Mouse (Mus musculus) midbrain, embryonic 13.5 days (tissue): Measurements from ENCODE around the gene Zbtb20. TPM values are rescaled to one million over a fixed set of nuclear protein-coding genes. Genes with fewer than 3 reads are reported as not detected.

Experiments
- ATAC-seq: fragments of 200-750 bp; cut with Nextera tagmentation; 2 replicates; pipeline ENCODE4 v1.8.0; 2017; ENCODE audit warnings: mild to moderate bottlenecking, moderate TSS enrichment, moderate library complexity
- H3K27ac ChIP-seq: fragments of 300-500 bp; sonication (generic); 2 replicates; pipeline ENCODE4 v1.5.1; 2015; ENCODE audit warnings: inconsistent platforms, mild to moderate bottlenecking, moderate library complexity
- H3K27me3 ChIP-seq: fragments of 300-500 bp; sonication (generic); 2 replicates; pipeline ENCODE4 v1.6.1; 2015; ENCODE audit warnings: mild to moderate bottlenecking, inconsistent platforms
- H3K36me3 ChIP-seq: fragments of 300-500 bp; sonication (generic); 2 replicates; pipeline ENCODE4 v1.6.1; 2015; ENCODE audit warnings: mild to moderate bottlenecking, inconsistent platforms
- H3K4me1 ChIP-seq: fragments of 300-500 bp; sonication (generic); replicated peaks from 2 replicates; pipeline ENCODE4 v1.6.1; 2015; ENCODE audit warnings: inconsistent platforms
- H3K4me2 ChIP-seq: fragments of 300-500 bp; sonication (generic); replicated peaks from 2 replicates; pipeline ENCODE4 v1.6.1; 2015; ENCODE audit warnings: moderate library complexity, mild to moderate bottlenecking, inconsistent platforms
- H3K4me3 ChIP-seq: fragments of 300-500 bp; sonication (generic); replicated peaks from 2 replicates; pipeline ENCODE4 v1.5.1; 2015; ENCODE audit warnings: mild to moderate bottlenecking, inconsistent platforms
- H3K9ac ChIP-seq: fragments of 300-500 bp; sonication (generic); replicated peaks from 2 replicates; pipeline ENCODE4 v1.6.1; 2015; ENCODE audit warnings: mild to moderate bottlenecking, inconsistent platforms
- H3K9me3 ChIP-seq: fragments of 300-500 bp; sonication (generic); 2 replicates; pipeline ENCODE4 v1.6.1; 2016; ENCODE audit warnings: mild to moderate bottlenecking, inconsistent platforms
- WGBS: fragments of 180-500 bp; shearing (Covaris S2); methylation state at CpG from one replicate; pipeline ENCODE4 v1.1.7; 2015; 5-methylcytosine and 5-hydroxymethylcytosine counted together
- polyA plus RNA-seq: library from polyadenylated mRNA; unstranded; fragments of >200 nt; fragmentation: Nextera tagmentation; extraction: Ambion mirVana; gene quantifications from 2 replicates; pipeline ENCODE4 v1.2.1, GENCODE M21; 2015

Zbtb20 gene
- polyA plus RNA-seq, 1 experiment from 2014 or later = 86.5 TPM

DNA sequence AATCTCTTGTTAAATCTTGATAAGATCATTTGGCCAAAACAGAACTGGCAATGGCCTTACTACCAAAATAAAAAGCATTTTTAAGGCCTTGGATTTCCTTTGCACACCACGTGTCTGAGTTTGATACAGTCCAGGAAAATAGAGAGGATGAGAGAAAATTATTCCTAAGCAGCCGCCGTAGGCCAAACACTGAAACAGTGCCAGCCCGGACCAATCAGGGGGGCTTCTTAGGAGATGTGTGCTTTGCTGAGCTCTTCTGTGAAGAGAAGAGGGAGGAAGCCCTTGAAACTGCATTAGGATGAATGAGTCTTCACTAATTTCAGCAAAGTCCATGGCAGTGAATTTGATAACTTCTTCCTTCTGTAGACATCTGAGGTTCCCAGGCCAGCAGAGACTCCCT lies 635.9 kb downstream of the Zbtb20 start:
- Histone ChIP-seq H3K4me3 (no peak overlapping the region), H3K27ac (no peak overlapping the region), H3K27me3 (no peaks in the 10 kb centered on the region), H3K36me3 (no peaks in the 10 kb centered on the region), H3K9ac (no peak overlapping the region), H3K4me1 (peaks cover 66% of the 10 kb centered on the region), H3K9me3 (no peaks in the 10 kb centered on the region), H3K4me2 (0 out of 2 replicates have a peak overlapping the region, but pooled peaks have one; percentile 15)
- WGBS = 70% methylated on average over 4 of the region's 4 CpGs
- no peak for ATAC-seq

DNA sequence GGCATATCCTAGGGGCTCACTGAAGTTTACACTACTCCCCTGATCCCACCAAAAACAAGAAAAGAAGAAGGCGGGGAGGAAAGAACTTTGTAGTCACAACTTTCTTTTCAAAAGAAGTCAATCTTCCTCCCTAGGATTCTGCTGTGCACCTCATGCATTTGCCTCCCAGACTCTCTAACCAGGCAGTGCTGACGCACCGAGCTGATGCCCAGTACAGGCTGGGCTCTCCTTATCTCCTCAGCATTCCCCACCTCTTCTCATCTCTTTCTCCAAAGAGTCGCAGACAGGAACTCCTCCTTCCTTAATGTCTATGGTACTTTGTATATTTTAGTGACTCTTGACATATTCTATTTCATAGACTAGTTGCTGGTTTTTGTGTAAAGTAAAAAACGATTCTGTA lies 638.3 kb downstream of the Zbtb20 start:
- Histone ChIP-seq H3K36me3 (peaks cover under 1% of the 10 kb centered on the region; the same call in 1 of the 2 replicates), H3K4me2 (no peak overlapping the region), H3K9ac (no peak overlapping the region), H3K9me3 (no peaks in the 10 kb centered on the region), H3K27ac (no peak overlapping the region), H3K4me3 (no peak overlapping the region), H3K4me1 (peaks cover 52% of the 10 kb centered on the region), H3K27me3 (no peaks in the 10 kb centered on the region)
- 88% methylated on average over 5 of the region's 5 CpGs for WGBS
- ATAC-seq = no peak

DNA sequence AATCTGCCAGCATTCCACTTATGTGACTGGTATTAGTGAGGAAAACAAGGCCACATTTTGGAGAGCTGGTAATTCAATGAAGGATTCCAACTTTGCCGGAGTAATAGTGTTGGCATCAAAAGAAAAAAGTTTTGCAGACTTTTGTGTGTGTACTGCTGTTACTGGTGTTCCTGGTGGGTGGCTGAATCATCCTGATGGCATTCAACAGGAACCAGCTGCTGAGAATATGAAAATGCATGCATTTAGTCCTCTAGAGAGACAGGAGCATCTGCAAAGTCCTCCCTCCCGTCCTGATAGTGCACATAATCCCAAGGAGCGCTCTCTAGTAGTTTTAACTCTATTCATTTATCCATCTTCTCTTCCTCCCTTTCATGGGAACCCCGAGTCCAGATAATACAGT lies 639.9 kb downstream of the Zbtb20 start:
- no peak overlapping the region for H3K9ac ChIP-seq
- no peak overlapping the region for H3K4me3 ChIP-seq
- no peak overlapping the region for H3K4me2 ChIP-seq
- WGBS = 73% methylated on average over 4 of the region's 4 CpGs
- H3K4me1 ChIP-seq = peaks cover 49% of the 10 kb centered on the region
- no peak for ATAC-seq
- no peaks in the 10 kb centered on the region for H3K9me3 ChIP-seq
- H3K27ac ChIP-seq = no peak overlapping the region
- peaks cover 6% of the 10 kb centered on the region; the same call in 1 of the 2 replicates for H3K36me3 ChIP-seq
- no peaks in the 10 kb centered on the region for H3K27me3 ChIP-seq

DNA sequence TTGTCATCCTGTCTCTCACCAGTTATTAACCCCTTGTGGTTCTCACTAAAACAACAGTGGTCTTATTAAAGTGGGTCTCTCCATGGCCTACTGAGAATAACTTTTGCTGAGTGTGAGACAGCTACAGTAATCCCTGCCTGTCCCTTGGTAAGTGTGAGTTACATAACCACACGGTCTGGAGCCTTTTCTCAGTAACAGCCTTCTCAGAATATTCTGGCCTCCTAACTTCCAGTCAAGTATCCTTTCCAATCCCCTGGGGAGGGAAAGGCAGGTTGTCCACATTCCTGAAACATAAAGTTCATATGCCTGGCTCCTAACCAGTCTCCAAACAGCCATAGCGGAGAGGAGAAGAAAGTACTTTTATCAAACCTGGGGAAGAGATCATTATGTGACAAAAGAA lies 644.6 kb downstream of the Zbtb20 start:
- no peak overlapping the region for H3K27ac ChIP-seq
- H3K4me3 ChIP-seq = no peak overlapping the region
- WGBS = 83% methylated on average over 2 of the region's 2 CpGs
- peaks cover 6% of the 10 kb centered on the region; the same call in 1 of the 2 replicates for H3K36me3 ChIP-seq
- no peaks in the 10 kb centered on the region for H3K9me3 ChIP-seq
- ATAC-seq = no peak
- no peaks in the 10 kb centered on the region for H3K27me3 ChIP-seq
- no peak overlapping the region for H3K9ac ChIP-seq
- no peak overlapping the region for H3K4me2 ChIP-seq
- H3K4me1 ChIP-seq = peaks cover 35% of the 10 kb centered on the region

DNA sequence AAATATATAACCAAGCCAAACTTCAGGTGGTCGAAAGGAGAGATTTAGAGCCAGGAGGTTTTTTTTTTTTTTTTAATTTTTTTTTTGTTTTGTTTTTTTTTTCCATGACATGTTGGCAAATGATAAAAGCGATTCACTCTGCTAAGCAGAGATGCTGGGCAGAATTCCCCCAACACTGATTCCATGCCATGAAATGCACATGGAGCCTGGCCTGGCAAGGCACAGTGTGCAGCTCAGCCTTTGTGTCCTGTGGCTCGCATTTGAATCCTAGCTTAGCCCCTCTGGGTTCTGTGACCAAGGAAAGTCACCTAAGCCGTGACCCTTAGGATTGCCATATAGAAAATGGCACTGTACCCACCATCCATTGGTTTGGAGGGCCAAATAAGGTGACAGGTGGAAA lies 646.8 kb downstream of the Zbtb20 start:
- ATAC-seq = no peak
- 86% methylated on average over 4 of the region's 4 CpGs for WGBS

DNA sequence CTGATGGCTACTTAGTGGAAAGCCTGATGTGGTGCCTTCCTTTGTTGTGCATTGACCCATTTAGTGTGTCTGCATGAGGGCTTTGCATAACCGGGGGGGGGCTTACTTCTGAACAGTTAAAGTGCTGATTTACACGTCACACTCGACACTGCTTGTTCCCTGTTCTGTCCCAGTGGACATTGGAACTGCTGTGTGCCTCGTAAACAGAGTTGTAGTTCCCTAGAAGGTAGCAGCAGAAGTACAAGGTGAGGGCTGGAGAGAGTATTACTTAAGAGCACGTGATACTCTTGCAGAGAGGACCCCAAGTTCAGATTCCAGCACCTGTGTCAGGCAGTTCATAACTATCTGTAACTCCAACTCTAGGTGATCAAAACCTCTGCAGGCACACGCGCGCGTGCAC lies 648.5 kb downstream of the Zbtb20 start:
- 74% methylated on average over 9 of the region's 9 CpGs for WGBS
- no peak for ATAC-seq

More for the DNA sequence above, 646.8 kb downstream of the Zbtb20 start:
- no peak overlapping the region for H3K4me2 ChIP-seq
- H3K9me3 ChIP-seq = no peaks in the 10 kb centered on the region
- no peak overlapping the region for H3K27ac ChIP-seq
- H3K9ac ChIP-seq = no peak overlapping the region
- no peak overlapping the region for H3K4me3 ChIP-seq
- no peaks in the 10 kb centered on the region for H3K27me3 ChIP-seq
- peaks cover 6% of the 10 kb centered on the region; the same call in 1 of the 2 replicates for H3K36me3 ChIP-seq
- peaks cover 29% of the 10 kb centered on the region; the same call in 1 of the 2 replicates for H3K4me1 ChIP-seq

DNA sequence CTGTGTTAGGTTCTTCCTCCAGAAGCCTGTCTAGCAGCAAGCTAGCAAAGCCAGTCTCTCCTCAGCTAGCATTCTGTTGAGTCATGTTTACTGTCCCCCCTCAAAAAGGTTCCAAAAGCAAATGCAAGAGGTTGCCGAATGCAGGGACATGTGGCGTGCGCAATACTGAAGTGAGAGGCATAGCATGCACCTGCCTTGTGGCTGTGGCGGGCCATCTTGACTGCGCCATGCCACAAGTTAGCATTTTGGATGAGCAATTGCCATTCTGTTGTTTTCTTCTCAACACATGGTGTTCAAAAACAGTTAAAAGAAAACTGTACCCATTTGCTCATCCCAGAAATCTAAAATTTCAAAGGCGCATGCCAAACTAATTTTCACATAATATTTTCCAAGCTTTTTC lies 649.9 kb downstream of the Zbtb20 start:
- WGBS = 97% methylated on average over 6 of the region's 6 CpGs
- no peaks in the 10 kb centered on the region for H3K27me3 ChIP-seq
- H3K4me2 ChIP-seq = no peak overlapping the region
- 0 out of 2 replicates have a peak, but pooled peaks cover 6% of the 10 kb centered on the region for H3K36me3 ChIP-seq
- H3K4me1 ChIP-seq = peaks cover 21% of the 10 kb centered on the region; the same call in 1 of the 2 replicates
- H3K27ac ChIP-seq = no peak overlapping the region
- no peaks in the 10 kb centered on the region for H3K9me3 ChIP-seq
- no peak for ATAC-seq
- no peak overlapping the region for H3K9ac ChIP-seq
- H3K4me3 ChIP-seq = no peak overlapping the region

More for the DNA sequence above, 648.5 kb downstream of the Zbtb20 start:
- Histone ChIP-seq H3K4me2 (no peak overlapping the region), H3K27me3 (no peaks in the 10 kb centered on the region), H3K9me3 (no peaks in the 10 kb centered on the region), H3K4me1 (peaks cover 24% of the 10 kb centered on the region; the same call in 1 of the 2 replicates), H3K27ac (no peak overlapping the region), H3K9ac (no peak overlapping the region), H3K4me3 (no peak overlapping the region), H3K36me3 (peaks cover 9% of the 10 kb centered on the region; the same call in 1 of the 2 replicates)

DNA sequence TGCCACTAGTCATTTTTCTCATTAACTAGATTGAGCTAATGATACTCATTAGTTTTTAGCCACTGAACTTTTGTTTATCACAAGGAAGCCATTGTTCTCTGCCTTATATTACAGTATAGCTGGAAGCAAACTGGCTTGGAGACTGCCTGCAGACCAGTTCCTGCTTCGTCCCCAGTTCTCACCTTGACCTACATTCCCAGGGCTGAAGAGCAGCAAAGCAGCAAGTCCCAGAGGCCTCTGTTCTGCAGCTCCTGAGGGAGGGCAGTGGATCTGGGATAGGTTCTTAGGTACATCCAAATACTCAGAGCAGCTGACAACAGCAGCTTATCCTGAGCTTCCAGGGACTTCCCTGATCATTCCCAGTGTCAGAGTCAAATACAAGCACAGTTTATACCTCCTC lies 652.6 kb downstream of the Zbtb20 start:
- ATAC-seq = no peak
- no peak overlapping the region for H3K27ac ChIP-seq
- no peak overlapping the region for H3K9ac ChIP-seq
- H3K36me3 ChIP-seq = 0 out of 2 replicates have a peak, but pooled peaks cover 6% of the 10 kb centered on the region
- H3K4me3 ChIP-seq = no peak overlapping the region
- 85% methylated on average over 1 of the region's 1 CpGs for WGBS
- peaks cover 17% of the 10 kb centered on the region; the same call in 1 of the 2 replicates for H3K4me1 ChIP-seq
- H3K27me3 ChIP-seq = no peaks in the 10 kb centered on the region
- no peak overlapping the region for H3K4me2 ChIP-seq
- H3K9me3 ChIP-seq = no peaks in the 10 kb centered on the region

DNA sequence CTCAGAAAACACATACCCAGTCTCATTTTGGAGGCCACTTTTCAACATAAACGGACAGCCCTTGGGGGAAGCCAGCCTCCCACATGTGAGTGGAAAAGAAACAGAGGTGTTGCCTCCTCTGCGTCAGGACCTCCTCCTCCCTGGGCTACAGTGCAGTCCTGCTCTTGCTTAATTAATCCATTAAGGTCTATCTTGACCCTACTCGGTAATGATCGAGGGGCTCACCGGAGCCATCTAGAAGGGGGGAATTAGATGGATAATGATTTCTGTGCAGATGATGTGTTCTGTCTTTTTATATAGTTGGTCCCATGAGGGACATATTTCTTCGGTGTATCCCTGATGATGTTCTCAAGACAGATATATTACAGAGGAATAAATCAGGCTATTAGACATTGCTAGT lies 655.6 kb downstream of the Zbtb20 start:
- no peak overlapping the region for H3K27ac ChIP-seq
- H3K27me3 ChIP-seq = no peaks in the 10 kb centered on the region
- no peak overlapping the region for H3K4me2 ChIP-seq
- peaks cover 17% of the 10 kb centered on the region for H3K4me1 ChIP-seq
- no peak for ATAC-seq
- H3K36me3 ChIP-seq = 0 out of 2 replicates have a peak, but pooled peaks cover 6% of the 10 kb centered on the region
- H3K4me3 ChIP-seq = no peak overlapping the region
- H3K9ac ChIP-seq = no peak overlapping the region
- 85% methylated on average over 6 of the region's 6 CpGs for WGBS
- no peaks in the 10 kb centered on the region for H3K9me3 ChIP-seq

DNA sequence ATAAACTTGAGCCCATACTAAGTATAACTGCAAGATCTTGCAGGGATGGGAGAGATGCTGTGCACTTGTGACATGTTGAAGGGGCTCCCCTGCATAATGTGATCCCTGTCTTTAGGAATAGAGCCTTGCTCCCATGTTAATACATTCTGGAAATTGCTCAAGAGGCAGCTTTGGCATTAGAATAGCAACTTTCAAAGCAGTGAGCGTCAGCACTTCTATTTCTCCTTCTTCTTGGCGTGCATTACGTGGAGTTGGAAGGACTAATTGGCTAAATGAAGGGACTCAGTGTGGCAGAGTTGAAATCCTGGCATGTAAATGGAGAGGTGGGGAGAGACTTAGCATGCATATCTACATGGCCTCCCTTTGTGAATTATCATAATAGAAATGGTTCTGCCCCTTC lies 658.4 kb downstream of the Zbtb20 start:
- Histone ChIP-seq H3K9ac (no peak overlapping the region), H3K27ac (no peak overlapping the region), H3K9me3 (no peaks in the 10 kb centered on the region), H3K36me3 (no peaks in the 10 kb centered on the region), H3K4me2 (no peak overlapping the region), H3K4me1 (peaks cover 24% of the 10 kb centered on the region), H3K4me3 (no peak overlapping the region), H3K27me3 (no peaks in the 10 kb centered on the region)
- 80% methylated on average over 3 of the region's 3 CpGs for WGBS
- no peak for ATAC-seq

DNA sequence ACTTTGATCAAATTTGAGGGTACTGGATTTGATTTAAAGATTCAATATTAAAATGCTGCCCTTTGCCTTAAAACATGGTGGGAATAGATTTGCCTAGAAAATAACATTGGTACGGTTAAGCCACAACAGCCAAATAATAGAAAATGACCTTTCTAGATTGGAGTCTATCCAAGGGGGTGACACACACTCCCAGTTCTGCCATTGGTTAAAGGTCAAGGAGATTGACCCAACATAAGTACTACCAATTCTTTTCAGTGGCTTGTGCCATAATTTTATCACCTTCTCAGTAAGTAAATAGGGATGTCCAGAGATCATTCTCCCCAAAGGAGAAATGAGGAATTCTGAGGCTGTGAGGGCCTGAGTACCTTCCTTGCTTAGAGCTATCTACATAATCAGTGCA lies 660.2 kb downstream of the Zbtb20 start:
- Histone ChIP-seq H3K4me3 (no peak overlapping the region), H3K4me2 (no peak overlapping the region), H3K9me3 (no peaks in the 10 kb centered on the region), H3K4me1 (peaks cover 20% of the 10 kb centered on the region), H3K27ac (no peak overlapping the region), H3K36me3 (no peaks in the 10 kb centered on the region), H3K9ac (no peak overlapping the region), H3K27me3 (no peaks in the 10 kb centered on the region)
- WGBS = 79% methylated on average over 1 of the region's 1 CpGs
- no peak for ATAC-seq

DNA sequence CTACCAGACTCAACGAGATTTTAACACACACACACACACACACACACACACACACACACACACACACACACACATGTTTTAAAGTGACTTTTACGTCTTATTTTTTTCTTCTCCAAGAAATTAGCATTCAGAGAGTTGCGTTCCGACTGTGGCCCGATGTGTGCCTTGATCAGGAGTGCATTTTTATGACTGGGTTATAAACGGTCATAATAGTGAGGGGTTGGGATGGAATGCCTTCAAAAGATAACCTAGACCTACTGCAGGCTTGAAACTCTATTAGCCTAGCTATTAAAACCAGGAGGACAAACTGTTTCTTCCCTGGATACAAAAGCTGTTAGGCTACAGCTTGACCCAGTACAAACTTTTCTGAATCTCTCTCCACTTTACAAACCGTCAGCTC lies 661.5 kb downstream of the Zbtb20 start:
- ATAC-seq = no peak
- no peak overlapping the region for H3K4me3 ChIP-seq
- H3K27ac ChIP-seq = no peak overlapping the region
- H3K9ac ChIP-seq = no peak overlapping the region
- H3K27me3 ChIP-seq = no peaks in the 10 kb centered on the region
- no peaks in the 10 kb centered on the region for H3K9me3 ChIP-seq
- no peaks in the 10 kb centered on the region for H3K36me3 ChIP-seq
- 87% methylated on average over 7 of the region's 7 CpGs for WGBS
- no peak overlapping the region for H3K4me2 ChIP-seq
- peaks cover 20% of the 10 kb centered on the region for H3K4me1 ChIP-seq

DNA sequence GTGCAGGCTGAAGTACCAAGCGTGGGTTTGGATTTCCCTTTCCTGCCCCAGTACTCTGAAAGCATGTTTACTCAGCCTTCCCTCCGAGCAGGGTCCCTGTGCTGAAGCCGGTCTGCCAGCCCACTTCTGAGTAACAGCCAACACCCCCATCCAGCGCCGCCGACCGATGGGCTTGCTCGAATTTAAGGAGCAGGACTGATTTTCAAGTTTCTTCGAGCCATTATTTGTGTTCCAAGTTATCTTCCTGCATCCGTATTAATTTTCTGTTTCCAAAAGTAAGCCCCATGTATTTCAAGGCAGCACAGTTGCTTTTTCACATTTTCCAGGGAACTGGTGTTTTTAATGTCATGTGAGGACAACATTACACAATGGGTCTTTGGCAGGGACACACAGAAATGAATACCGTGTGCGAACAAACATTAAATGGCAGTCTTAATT lies 664.0 kb downstream of the Zbtb20 start:
- Histone ChIP-seq H3K36me3 (no peaks in the 10 kb centered on the region), H3K27me3 (no peaks in the 10 kb centered on the region), H3K4me2 (no peak overlapping the region), H3K4me1 (0 out of 2 replicates have a peak, but pooled peaks cover 7% of the 10 kb centered on the region), H3K9ac (no peak overlapping the region), H3K27ac (peak overlapping the region; percentile 39; the same call in 1 of the 2 replicates), H3K4me3 (no peak overlapping the region), H3K9me3 (no peaks in the 10 kb centered on the region)
- ATAC-seq = no peak
- 80% methylated on average over 12 of the region's 12 CpGs for WGBS
